Mouse (Mus musculus): ENCODE results near the gene Tekt2.

- TF ChIP-seq POLR2A (IDR thresholded peaks at IDR 0.05; ENCODE audit: control insufficient read depth, low read depth, low read length) (no peak), CTCF (IDR thresholded peaks at IDR 0.05; ENCODE audit: control insufficient read depth, insufficient read depth, insufficient replicate concordance, low read depth, low read length) (no peak)
These were observed 49.8 kb downstream of the Tekt2 start for GRCm38 (mm10) chr4:126275681-126276131.
